Mouse (Mus musculus): ENCODE measurements at regions not wholly inside any gene's neighbourhood (a gene's known extent, or its start where the extent isn't known, plus 50 kb on each side); places are given as distances from the start of the nearest gene placed in this dataset.

DNA sequence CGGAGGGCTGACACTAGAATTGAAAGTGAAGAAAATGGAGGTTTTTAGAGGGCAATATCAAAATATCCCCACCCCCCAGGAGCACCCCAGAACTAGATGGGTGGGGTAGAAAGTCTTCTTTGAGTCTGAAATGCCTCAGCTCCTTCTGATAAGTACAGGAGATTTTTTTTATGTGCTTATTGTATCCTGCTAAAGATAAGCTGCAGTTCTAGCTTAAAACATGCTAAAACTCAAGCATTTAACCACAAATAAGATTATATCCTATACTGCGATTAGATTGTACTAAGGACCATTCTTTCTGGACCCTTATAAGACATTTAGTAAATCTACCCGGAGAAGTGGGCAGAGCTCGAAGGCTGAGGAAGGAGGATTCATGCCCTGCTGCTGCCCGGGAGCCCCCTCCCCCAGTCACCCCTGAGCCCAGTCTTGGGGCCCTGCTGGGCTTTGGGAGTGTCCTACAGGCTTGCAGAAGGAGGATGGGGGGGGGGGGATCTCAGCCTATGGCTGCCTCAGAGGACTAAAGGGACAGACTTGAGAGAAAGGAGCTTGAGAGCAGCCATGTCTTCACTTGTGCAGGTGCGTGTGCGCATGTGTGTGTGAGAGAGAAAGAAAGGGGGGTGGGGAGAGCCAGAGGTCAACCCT lies 61.5 kb upstream of the Galnt10 start:
- no peaks in the 10 kb centered on the region for H3K9me3 ChIP-seq
- peaks cover 28% of the 10 kb centered on the region for H3K4me1 ChIP-seq
- H3K27me3 ChIP-seq (ENCODE audit: poor library complexity, severe bottlenecking) = peaks cover 15% of the 10 kb centered on the region
- peak overlapping the region; percentile 28; the same call in 1 of the 2 replicates for H3K4me3 ChIP-seq
- WGBS = 16% methylated on average over 7 of the region's 7 CpGs
- H3K27ac ChIP-seq = peak overlapping the region; percentile 83
- DNase-seq (ENCODE audit: extremely low spot score, low spot score) = no peak
- no peaks in the 10 kb centered on the region for H3K36me3 ChIP-seq (replicated peaks)

DNA sequence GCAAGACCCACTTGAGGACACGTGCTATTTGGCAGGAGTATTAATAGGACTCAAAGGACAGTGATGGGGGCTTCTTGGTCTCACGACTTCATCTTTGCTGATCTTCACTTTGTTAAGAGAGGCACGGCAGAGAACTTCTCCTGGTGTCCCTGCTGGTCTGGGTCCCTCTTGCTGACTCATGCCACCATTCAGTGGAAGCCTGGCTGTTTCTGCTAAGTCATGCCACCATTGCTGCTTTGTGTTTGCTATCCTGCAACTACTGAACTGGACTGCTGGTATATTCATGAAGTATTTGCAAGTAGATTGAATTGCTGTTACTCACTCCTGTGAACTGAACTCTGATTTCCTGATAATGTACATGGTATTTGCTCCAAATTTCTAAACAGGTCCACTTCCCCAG lies 59.6 kb upstream of the Galnt10 start:
- 86% methylated on average over 3 of the region's 3 CpGs for WGBS
- Histone ChIP-seq H3K36me3 (replicated peaks) (no peaks in the 10 kb centered on the region), H3K27me3 (ENCODE audit: poor library complexity, severe bottlenecking) (peaks cover 16% of the 10 kb centered on the region), H3K9me3 (no peaks in the 10 kb centered on the region), H3K27ac (no peak overlapping the region), H3K4me1 (peaks cover 28% of the 10 kb centered on the region), H3K4me3 (no peak overlapping the region)
- DNase-seq (ENCODE audit: extremely low spot score, low spot score) = no peak

DNA sequence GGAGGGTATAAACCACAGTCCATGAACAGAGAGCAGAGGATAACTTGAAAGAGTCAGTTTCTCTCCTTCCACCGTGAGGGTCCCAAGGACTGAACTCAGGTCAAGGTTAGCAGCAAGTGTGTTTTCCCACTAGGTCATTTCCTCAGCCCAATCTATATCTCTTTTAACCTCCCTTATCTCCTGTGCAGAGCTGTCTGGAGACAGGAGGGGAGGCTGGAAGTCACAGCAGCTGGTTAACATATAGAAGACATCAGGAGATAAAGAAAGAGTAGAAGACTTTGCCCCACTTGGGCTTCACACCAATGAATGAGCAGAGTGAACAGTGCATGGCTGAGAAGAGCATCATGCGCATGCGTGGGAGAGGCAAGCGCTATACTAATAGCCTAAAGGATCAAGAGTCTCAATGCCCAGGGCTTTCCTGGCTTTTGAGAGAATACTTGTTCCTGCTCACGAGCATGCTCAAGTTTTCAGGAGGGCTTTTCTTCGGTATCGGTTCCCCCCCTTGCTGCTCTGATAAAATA lies 53.0 kb upstream of the Galnt10 start:
- Histone ChIP-seq H3K4me3 (no peak overlapping the region), H3K4me1 (no peaks in the 10 kb centered on the region), H3K27ac (no peak overlapping the region), H3K27me3 (ENCODE audit: poor library complexity, severe bottlenecking) (0 out of 2 replicates have a peak, but pooled peaks cover 3% of the 10 kb centered on the region), H3K9me3 (no peaks in the 10 kb centered on the region), H3K36me3 (replicated peaks) (no peaks in the 10 kb centered on the region)
- WGBS = 95% methylated on average over 7 of the region's 7 CpGs
- no peak for DNase-seq (ENCODE audit: extremely low spot score, low spot score)

Data from forebrain, embryonic 10.5 days (tissue).